Mouse (Mus musculus) cerebellum, adult 8-10 months (tissue): ENCODE data around the gene Birc7.
A peak's percentile ranks its signal among the peaks of the same experiment; 100 is the strongest.

ENCODE experiments used
- DNase-seq: peaks from one replicate; pipeline ENCODE4 v3.0.0; 2022

Birc7 gene

DNA sequence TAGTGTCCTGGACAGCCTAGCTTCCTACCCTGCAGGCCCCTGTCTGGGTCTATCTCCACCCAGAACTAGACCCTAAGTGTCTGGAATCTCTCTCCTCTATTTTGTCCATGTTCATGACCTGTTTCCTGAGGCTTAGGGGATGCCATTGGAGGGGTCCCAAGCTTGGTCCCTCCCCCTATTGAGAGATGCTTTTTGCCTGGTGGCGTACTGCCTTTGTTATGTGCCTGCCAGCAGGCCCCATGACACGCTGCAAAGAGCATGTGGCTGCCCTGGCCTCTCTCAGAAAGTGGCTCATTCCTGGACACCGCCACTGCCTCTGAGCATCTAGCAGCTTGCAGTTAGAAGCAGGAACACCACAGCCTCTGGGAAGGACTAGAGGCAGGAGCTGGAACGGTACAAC is at the start of gene Birc7:
Gene Birc7 (plus strand): TSS at position 301 of the 400 bp plus-strand sequence.
- DNase-seq, result no peak

DNA sequence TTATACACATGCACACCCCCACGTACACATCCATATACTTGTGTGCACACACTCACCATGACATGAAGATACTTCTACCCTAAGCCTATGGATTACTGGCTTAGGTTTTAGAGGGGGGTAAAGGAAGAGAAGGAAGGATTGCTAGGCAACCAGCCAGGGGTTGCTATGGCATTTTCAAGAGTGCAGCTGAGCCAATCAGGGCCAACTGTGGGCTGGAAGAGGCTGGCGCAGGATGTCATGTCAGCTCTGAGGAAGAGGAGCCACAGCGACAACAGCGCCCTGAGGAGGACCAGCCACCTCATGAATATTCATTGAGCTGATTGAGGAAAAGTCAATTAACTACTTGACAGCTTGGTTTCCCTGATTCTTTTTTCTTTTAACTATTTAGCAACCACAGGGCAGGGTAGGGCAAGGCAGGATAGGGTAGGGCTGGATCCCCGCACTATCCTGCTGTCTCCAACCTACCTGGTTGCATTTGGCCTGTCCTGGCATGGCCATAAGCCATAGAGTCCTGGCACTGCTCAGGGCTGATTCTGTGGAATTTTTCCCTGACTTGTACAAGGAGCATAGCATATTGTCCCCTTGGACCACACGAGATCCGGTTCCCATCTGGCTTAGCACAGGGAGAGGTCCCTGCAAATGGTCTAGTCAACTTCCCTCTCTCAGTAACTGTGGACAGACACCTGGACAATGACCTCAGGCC is 49.3 kb upstream of the Birc7 start:
- DNase-seq, result peak; percentile 56

GRCm38 (mm10) chr2:180881281-180881680 is 47.5 kb upstream of the Birc7 start:
- no peak for DNase-seq

DNA sequence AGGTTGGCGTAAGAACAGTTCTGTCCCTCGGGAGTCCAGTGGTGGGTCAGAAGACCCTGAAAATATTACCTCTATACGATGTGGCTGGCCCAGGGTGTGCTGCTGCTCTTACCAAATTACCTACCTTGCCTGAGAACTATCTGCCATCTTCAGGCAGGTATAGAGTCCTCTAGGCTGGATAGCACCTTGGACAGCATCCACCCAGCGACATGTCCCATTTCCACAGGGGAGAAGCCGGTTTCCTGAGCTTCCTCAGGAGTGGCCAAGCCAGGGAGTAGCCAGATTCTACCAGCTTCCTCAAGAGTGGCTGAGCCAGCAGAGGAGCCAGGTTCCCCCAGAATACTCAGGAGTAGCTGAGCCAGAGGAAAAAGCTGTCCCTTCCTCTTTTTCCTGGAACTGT is 43.6 kb upstream of the Birc7 start:
- DNase-seq, result no peak

- DNase-seq, result peak; percentile 14
Observed at GRCm38 (mm10) chr2:180889271-180889920, 39.4 kb upstream of the Birc7 start.

DNA sequence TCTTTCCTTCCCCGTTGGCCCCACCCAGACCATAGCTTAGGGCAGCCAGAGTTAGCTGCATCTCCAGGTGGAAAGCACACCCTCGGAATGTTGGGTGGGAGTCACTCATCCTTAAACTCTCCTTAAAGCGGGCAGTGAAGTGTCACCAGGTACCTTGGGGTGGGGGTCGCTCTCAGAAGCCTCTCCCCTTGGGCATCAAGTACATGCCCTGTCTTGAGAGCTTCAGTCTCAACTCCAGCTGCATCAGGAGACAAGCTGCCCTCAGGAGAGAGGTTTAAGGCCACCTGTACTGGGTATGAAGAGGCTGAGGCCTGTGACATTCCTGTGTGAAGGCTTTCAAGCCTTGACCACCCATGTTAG is 38.9 kb upstream of the Birc7 start:
- no peak for DNase-seq

DNA sequence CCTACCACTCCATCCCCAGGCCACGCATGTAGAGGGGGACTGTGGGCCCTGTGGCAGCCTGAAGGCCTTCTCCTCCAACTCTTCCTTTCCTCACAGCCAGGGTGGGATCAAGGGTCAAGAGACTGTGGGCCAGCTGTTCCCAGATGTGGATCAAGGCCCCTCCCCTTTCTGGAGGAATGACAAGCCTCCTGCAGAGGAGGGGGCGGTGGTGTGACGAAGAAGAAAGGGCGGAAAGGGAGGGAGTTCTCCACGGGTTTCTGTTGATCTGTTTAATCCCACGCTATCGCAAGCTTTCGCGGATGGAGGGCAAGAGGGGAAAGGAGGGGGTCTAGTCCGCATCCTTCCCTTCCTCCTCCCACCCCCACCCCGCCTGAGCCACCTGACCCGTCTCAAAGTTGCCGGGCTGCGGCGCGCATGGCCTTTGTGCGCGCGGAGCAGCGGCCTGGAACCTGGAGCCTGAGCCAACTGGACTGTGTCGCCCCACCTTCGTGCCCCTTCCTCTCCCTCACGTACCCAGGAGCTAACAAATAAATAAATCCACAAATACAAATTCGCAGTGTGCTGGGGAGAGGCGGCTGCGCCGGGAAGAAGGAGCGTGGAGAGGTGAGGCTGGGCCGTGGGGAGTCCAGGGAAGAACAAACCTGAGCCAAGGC is 38.3 kb upstream of the Birc7 start:
- no peak for DNase-seq

GRCm38 (mm10) chr2:180891075-180891834 is 37.6 kb upstream of the Birc7 start:
- peak; percentile 67 for DNase-seq

DNA sequence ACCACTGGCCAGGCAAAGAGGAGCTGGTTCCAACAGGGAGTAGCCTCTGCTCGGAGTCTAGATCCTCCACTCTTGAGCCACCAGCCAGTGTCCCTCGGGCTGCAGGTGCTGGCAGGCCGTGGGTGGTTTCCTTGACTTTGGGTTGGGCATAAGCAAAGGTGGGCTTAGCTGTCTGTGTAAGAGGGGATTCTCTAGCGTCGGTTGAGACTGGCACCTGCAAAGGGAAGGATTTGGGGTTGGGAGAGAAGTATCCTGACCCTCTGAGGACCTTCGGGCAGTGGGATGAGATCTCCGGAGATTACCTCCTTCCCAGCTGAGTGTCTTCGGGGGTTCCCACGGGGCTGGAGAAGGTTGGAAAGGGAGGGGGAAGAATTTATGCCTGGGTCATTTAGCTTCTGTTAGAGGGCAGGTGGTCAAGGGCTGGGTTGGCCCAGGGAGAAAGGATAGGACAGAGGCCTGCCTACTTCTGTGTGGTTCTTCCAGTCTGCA is 36.9 kb upstream of the Birc7 start:
- no peak for DNase-seq

DNA sequence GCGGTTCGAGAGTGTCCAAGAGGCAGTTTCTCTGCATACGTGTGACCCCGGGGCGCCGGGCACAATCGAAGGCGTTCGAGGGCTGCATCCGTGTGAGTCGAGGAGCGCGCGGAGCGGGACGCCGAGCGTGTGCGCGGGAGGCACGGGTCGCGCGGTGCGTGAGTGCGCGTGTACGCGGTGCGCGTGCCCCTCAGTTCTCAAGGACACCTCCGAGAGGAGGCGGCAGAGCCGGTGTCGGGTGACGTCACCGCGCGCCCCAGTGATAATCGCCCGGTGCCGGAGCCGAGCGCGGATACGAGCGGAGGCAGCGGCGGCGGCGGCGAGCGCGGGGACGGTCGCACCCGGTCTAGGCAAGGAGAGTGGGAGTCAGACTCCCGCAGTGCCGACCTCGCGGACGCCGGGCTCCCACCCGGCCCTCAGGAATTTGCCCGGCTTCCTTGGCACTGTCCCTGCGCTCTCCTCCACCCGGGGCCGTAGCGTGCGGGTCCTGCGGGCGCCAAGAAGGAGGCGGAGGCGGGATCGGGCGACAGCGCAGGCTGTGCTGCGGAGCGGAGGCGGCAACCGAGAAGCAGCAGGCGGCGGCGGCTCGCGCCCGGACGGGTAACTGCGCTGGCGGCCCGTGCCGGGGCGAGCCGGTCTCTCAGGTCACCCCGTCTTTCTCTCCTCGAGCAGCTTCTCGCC is 35.8 kb upstream of the Birc7 start:
- peak; percentile 96 for DNase-seq

DNA sequence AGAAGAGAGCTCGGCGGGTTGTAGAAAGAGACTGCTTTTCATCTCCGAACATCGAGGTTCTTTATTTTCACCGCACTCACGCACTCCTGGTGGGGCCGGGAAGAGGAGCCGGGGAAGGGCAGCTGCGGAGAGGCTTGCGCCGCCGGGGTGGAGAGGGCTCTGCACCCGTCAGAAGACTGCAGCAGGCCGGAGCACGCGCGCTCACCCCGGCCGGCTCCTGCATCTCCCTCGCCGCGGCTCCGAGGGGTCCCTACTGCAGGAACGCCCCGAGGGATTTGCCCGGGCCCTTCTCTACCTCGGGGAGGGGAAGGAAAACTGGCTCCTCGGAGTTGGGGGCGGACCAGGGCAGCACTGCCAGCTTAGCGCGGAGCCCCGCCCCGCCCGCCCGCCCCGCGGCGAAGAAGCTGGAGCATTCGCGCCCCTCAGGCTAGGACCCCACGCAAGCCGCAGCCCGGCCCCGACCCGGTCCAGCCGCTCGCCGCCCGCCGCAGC is 35.2 kb upstream of the Birc7 start:
- DNase-seq, result peak; percentile 71

DNA sequence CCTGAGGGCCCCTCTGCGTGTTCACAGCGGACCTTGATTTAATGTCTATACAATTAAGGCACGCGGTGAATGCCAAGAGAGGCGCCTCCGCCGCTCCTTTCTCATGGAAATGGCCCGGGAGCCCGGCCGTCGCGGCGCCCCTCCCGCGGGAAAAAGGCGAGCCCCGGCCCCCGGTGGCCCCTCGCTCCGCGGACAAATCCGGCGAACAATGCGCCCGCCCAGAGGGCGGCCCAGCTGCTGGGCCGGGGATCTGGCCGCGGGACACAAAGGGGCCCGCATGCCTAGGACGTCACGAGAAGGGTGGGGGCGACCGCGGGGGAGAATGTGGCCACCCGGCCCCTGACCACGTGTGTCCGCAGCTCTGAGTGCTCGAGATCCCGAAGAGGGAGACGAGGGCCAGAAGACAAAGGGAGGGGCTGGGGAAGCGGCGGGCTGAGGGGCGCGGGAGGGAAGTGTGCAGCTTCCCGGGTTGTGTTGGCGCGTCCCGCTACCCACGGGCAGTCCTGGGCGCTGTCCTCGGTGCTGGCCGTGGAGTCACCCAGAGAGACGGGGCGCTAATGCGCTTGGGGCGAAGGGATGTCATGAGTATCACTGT is 34.7 kb upstream of the Birc7 start:
- peak; percentile 75 for DNase-seq

DNA sequence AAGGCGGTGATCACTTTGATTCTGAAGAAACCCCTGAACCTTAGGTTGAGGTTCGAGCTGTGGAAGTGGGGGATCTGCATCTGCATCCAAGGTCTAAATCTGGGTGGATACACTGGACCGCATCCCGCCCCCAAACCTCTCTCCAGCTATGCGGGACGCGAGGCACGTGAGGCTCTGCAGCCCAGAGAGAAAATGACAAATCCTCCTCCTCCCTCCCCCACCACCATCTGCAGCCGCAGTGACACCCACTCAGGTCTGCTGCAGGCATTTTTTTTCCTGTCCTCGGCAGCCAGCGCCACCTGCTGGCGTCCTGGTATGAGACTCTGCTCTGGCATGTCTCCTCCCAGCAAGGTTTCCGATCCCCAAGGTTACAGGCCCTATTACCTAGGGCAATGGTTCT is 34.1 kb upstream of the Birc7 start:
- DNase-seq, result peak; percentile 95

DNA sequence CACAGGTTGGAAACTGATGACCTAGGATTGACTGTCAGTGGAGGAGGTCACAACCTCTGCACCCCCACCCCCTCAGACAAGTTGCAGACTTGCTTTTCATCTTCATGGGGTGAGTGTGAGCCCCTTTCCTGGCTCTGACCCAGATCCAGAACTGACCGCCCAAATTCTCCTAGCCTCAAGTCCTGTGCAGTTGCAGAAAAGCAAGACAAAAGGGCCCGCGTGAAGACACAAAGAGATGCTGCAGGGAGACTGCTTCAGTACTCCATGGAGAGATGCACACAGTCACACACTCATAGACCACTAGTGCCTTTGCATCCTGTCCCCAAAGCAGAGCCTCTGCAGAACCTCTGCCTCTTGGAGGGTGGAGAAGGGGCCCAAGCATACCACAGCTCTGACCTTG is 33.5 kb upstream of the Birc7 start:
- peak; percentile 60 for DNase-seq

GRCm38 (mm10) chr2:180895837-180896525 is 32.8 kb upstream of the Birc7 start:
- DNase-seq, result peak; percentile 59

DNA sequence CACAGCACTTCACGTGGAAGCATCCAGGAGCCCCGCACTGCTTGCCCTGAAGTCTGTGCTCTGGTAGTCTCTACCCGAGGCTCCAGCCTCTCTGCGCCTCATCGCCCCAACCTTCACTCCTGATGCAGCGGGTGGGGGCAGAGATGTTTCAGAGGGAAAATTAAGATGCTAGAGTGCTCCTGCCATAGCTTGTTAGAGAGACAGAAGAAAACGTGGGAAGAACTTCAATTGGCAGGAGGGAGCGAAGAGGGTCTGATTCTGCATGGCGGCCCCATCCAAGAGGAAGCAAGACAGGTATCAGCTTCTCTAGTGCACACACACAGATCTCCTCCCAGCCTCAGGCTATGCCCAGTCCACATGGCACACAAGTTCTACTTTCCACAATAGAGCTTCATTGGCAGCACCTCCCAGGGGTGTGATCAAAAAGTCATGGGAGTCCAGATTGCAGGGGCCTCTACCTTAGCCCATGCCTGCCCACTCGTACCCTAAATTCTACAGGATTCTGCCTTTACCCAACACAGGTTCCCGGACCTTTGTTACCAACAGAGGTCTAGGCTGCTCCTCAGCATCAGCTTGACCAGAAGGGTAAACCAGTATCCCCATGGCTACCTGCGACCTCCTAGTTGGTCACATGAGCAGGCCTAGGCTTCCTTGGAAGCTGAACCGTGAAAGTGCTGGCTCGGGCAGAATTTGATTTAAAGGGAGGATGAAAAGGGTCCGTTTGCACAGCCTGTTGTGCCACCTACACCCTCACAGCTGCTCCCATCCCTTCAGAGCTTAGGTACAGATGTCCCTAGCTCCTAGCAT is 31.8 kb upstream of the Birc7 start:
- DNase-seq, result peak; percentile 51

DNA sequence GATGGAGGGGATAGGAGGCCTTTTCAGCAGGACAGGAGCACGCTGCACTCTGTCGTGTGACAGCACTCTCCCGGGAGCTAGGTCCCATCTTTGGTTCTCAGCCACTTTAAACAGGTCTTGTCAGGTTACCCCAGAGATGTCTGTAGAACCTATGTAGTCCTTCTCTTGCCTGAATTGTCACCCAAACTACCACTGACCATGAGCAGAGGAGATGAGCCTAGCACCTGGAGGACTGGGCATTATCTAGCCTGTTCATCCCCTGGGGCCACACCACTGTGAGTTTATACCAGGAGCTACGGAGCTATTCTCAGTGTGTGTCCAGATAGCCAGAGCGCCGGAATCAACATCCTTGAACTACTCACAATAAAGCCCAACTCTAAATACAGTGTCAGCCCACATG is 31.0 kb upstream of the Birc7 start:
- DNase-seq, result no peak

DNA sequence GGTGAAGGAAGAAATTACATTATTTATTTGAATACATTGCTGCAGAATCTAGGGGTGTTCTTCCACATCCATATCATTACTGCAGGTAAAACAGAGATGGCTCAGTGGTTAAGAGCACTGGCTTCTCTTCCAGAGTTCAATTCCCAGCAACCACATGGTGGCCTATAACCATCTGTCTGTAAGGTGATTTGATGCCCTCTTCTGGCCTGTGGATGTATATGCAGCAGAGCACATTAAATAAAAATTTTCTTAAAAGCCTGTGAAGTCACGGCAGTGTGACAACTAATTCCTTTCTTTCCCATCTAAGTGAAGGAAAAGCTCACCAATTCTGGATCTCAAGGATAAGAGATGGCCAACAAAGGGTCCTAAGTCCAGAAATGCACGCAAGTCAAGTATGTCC is 26.7 kb upstream of the Birc7 start:
- DNase-seq, result no peak

GRCm38 (mm10) chr2:180904435-180905208 is 24.2 kb upstream of the Birc7 start:
- no peak for DNase-seq
